Mouse (Mus musculus): ENCODE measurements around the gene Grifin. TPM values are rescaled to one million over a fixed set of nuclear protein-coding genes. Genes with fewer than 3 reads are reported as not detected.
A peak's percentile ranks its signal among the peaks of the same experiment; 100 is the strongest.

Gene Grifin
- polyA plus RNA-seq, 1 experiment from 2014 or later: not detected

GRCm38 (mm10) chr5:140582995-140583731, 18.3 kb upstream of the Grifin start:
- Histone ChIP-seq H3K9me3 (no peaks in the 10 kb centered on the region), H3K36me3 (no peaks in the 10 kb centered on the region), H3K4me2 (replicated peaks) (peak overlapping the region; percentile 36; the same call in 1 of the 2 replicates), H3K4me1 (peaks cover 68% of the 10 kb centered on the region), H3K27ac (replicated peaks) (peak overlapping the region; percentile 83), H3K27me3 (peaks cover 25% of the 10 kb centered on the region), H3K9ac (replicated peaks) (peak overlapping the region; percentile 24; the same call in 1 of the 2 replicates), H3K4me3 (no peak overlapping the region)
- ATAC-seq (ENCODE audit: low FRiP score, low read depth): peak; percentile 20
- WGBS: 11% methylated on average over 8 of the region's 8 CpGs

DNA sequence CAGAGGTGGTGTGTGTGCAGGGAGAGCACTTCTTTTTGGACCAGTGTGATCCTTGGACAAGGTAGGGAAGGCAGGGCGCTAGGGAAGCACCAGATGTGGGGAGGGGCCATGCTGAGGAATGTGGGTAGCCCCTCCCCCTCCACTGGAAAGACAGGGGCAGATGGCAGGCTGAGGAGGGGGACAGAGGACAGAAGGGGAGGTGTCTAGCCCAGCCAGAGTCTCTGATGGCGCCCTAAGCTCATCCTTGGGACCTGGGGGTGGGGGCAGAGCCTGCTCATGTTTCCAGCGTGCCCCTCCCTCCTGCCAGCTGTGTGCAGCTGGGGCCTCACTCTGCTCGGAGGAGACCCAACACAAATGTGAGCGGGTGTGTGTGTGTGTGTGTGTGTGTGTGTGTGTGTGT, 16.7 kb upstream of the Grifin start:
- Histone ChIP-seq H3K9me3 (no peaks in the 10 kb centered on the region), H3K9ac (replicated peaks) (no peak overlapping the region), H3K27me3 (peaks cover 28% of the 10 kb centered on the region), H3K4me1 (peaks cover 64% of the 10 kb centered on the region), H3K4me2 (replicated peaks) (0 out of 2 replicates have a peak overlapping the region, but pooled peaks have one; percentile 2), H3K36me3 (no peaks in the 10 kb centered on the region), H3K4me3 (no peak overlapping the region), H3K27ac (replicated peaks) (peak overlapping the region; percentile 56)
- no peak for ATAC-seq (ENCODE audit: low FRiP score, low read depth)
- 0% methylated on average over 5 of the region's 5 CpGs for WGBS

DNA sequence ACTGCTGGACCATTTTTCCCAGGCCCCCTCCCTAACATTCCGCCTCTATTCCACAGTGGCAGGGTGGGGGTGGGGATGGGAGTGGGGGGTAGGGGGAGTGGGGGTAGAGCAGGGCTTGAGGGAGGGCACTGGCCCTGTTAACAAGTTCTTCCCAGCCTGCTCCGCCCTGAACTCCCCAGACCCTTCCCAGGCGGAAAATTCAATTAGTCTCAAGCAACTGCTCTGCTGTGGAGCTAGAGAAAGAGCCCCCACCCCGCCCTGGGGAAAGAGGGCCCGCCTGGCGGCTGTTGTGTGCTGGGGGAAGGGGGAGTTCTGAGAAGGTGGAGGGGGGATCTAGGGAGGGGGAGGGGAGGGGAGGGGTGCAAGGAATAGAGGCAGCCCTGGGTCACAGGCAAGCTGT, 14.9 kb upstream of the Grifin start:
- Histone ChIP-seq H3K9ac (replicated peaks) (no peak overlapping the region; the same call in 1 of the 2 replicates), H3K4me2 (replicated peaks) (peak overlapping the region; percentile 9; the same call in 1 of the 2 replicates), H3K36me3 (no peaks in the 10 kb centered on the region), H3K27ac (replicated peaks) (peak overlapping the region; percentile 77), H3K27me3 (peaks cover 28% of the 10 kb centered on the region), H3K4me1 (peaks cover 61% of the 10 kb centered on the region), H3K9me3 (no peaks in the 10 kb centered on the region), H3K4me3 (no peak overlapping the region)
- WGBS: 0% methylated on average over 5 of the region's 6 CpGs
- peak; percentile 76 for ATAC-seq (ENCODE audit: low FRiP score, low read depth)

DNA sequence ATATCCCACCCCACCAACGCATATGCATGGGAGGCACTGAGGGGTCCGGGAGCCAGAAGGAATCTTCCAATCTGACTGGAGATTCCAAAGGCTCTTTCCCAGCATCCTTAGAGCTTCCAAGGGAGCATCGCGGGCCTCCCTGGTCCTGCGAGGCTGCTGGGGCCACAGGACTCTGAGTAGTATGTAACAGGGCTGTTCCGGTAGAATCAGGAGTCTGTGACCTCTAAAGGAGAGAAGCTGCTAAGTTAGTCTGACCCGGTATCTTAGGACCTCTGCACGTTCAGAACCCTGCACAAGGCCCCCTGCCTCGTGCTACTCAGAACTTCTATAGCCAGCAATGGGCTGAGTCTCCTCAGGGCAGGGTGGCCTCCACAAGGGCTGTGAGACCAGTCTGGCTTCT, 14.3 kb upstream of the Grifin start:
- peaks cover 28% of the 10 kb centered on the region for H3K27me3 ChIP-seq
- no peaks in the 10 kb centered on the region for H3K9me3 ChIP-seq
- no peak overlapping the region; the same call in 1 of the 2 replicates for H3K9ac ChIP-seq (replicated peaks)
- 20% methylated on average over 9 of the region's 9 CpGs for WGBS
- H3K36me3 ChIP-seq: no peaks in the 10 kb centered on the region
- H3K4me3 ChIP-seq: no peak overlapping the region
- peak overlapping the region; percentile 77 for H3K27ac ChIP-seq (replicated peaks)
- peak; percentile 2; the same call in 1 of the 2 replicates for ATAC-seq (ENCODE audit: low FRiP score, low read depth)
- peaks cover 56% of the 10 kb centered on the region for H3K4me1 ChIP-seq
- 0 out of 2 replicates have a peak overlapping the region, but pooled peaks have one; percentile 9 for H3K4me2 ChIP-seq (replicated peaks)

- Histone ChIP-seq H3K4me2 (replicated peaks) (no peak overlapping the region), H3K27me3 (peaks cover 17% of the 10 kb centered on the region), H3K4me1 (peaks cover 24% of the 10 kb centered on the region), H3K27ac (replicated peaks) (no peak overlapping the region), H3K9ac (replicated peaks) (no peak overlapping the region), H3K36me3 (no peaks in the 10 kb centered on the region), H3K4me3 (no peak overlapping the region), H3K9me3 (no peaks in the 10 kb centered on the region)
- no peak for ATAC-seq (ENCODE audit: low FRiP score, low read depth)
- 67% methylated on average over 5 of the region's 5 CpGs for WGBS
Measured at GRCm38 (mm10) chr5:140575381-140575866, 10.6 kb upstream of the Grifin start.

GRCm38 (mm10) chr5:140572611-140573010, 7.7 kb upstream of the Grifin start:
- H3K4me1 ChIP-seq: peaks cover 10% of the 10 kb centered on the region
- H3K27me3 ChIP-seq: no peaks in the 10 kb centered on the region
- no peak overlapping the region for H3K27ac ChIP-seq (replicated peaks)
- WGBS: 78% methylated on average over 6 of the region's 6 CpGs
- H3K4me3 ChIP-seq: no peak overlapping the region
- no peaks in the 10 kb centered on the region for H3K36me3 ChIP-seq
- H3K4me2 ChIP-seq (replicated peaks): no peak overlapping the region
- no peak for ATAC-seq (ENCODE audit: low FRiP score, low read depth)
- no peak overlapping the region for H3K9ac ChIP-seq (replicated peaks)
- no peaks in the 10 kb centered on the region for H3K9me3 ChIP-seq

GRCm38 (mm10) chr5:140571673-140572072, 6.8 kb upstream of the Grifin start:
- WGBS: 73% methylated on average over 10 of the region's 10 CpGs
- peaks cover 8% of the 10 kb centered on the region; the same call in 1 of the 2 replicates for H3K27me3 ChIP-seq
- ATAC-seq (ENCODE audit: low FRiP score, low read depth): no peak
- H3K4me3 ChIP-seq: no peak overlapping the region
- peaks cover 14% of the 10 kb centered on the region for H3K4me1 ChIP-seq
- H3K9me3 ChIP-seq: no peaks in the 10 kb centered on the region
- H3K36me3 ChIP-seq: no peaks in the 10 kb centered on the region
- H3K4me2 ChIP-seq (replicated peaks): no peak overlapping the region
- no peak overlapping the region for H3K9ac ChIP-seq (replicated peaks)
- no peak overlapping the region for H3K27ac ChIP-seq (replicated peaks)

GRCm38 (mm10) chr5:140571201-140571600, 6.3 kb upstream of the Grifin start:
- Histone ChIP-seq H3K27me3 (peaks cover 13% of the 10 kb centered on the region; the same call in 1 of the 2 replicates), H3K9ac (replicated peaks) (no peak overlapping the region), H3K36me3 (no peaks in the 10 kb centered on the region), H3K27ac (replicated peaks) (no peak overlapping the region), H3K4me3 (no peak overlapping the region), H3K9me3 (no peaks in the 10 kb centered on the region), H3K4me2 (replicated peaks) (no peak overlapping the region), H3K4me1 (peaks cover 15% of the 10 kb centered on the region)
- 75% methylated on average over 4 of the region's 4 CpGs for WGBS
- ATAC-seq (ENCODE audit: low FRiP score, low read depth): no peak

GRCm38 (mm10) chr5:140570223-140570870, 5.5 kb upstream of the Grifin start:
- WGBS: 90% methylated on average over 13 of the region's 13 CpGs
- H3K27me3 ChIP-seq: peaks cover 20% of the 10 kb centered on the region; the same call in 1 of the 2 replicates
- no peaks in the 10 kb centered on the region for H3K36me3 ChIP-seq
- H3K9ac ChIP-seq (replicated peaks): no peak overlapping the region
- H3K4me1 ChIP-seq: peaks cover 24% of the 10 kb centered on the region
- ATAC-seq (ENCODE audit: low FRiP score, low read depth): no peak
- no peak overlapping the region for H3K27ac ChIP-seq (replicated peaks)
- no peaks in the 10 kb centered on the region for H3K9me3 ChIP-seq
- no peak overlapping the region for H3K4me3 ChIP-seq
- no peak overlapping the region for H3K4me2 ChIP-seq (replicated peaks)

- no peak overlapping the region for H3K27ac ChIP-seq (replicated peaks)
- no peak for ATAC-seq (ENCODE audit: low FRiP score, low read depth)
Measured at GRCm38 (mm10) chr5:140569032-140569595, 4.2 kb upstream of the Grifin start.

DNA sequence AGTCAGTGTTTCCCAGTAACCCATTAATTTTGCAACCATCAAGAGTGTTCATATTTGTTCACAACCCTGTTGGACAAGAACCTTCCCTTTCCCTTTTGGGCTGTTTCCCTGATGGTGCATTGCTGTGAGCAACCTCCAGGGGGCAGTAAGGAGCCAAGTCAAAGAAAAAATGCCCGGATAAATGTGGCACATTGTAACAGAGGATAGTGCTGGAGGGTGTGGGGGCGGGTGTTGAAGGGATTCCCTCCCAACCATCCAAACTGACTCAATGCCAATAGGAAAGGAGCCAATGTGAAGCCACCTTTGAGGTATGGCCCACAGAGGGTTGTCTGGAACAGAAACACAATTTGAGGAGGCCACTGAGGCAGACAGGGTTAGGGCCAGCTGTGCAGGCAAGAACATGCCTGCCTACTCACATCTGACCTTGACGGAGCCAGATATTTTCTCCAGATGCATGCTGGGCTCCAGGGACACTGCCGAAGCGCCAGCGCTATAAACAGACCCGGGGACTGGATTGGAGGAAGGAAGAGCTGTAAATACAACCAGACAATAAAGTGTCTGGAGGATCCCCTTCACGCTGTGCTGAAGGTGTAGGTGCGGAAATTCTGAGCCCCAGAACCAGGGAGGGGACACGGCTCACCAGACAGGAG, 3.6 kb upstream of the Grifin start:
- no peak for ATAC-seq (ENCODE audit: low FRiP score, low read depth)
- Histone ChIP-seq H3K36me3 (no peaks in the 10 kb centered on the region), H3K27me3 (peaks cover 20% of the 10 kb centered on the region; the same call in 1 of the 2 replicates), H3K4me3 (no peak overlapping the region), H3K27ac (replicated peaks) (0 out of 2 replicates have a peak overlapping the region, but pooled peaks have one; percentile 5), H3K4me2 (replicated peaks) (no peak overlapping the region), H3K9ac (replicated peaks) (no peak overlapping the region), H3K4me1 (peaks cover 32% of the 10 kb centered on the region), H3K9me3 (no peaks in the 10 kb centered on the region)
- WGBS: 62% methylated on average over 10 of the region's 10 CpGs

More at GRCm38 (mm10) chr5:140569032-140569595, 4.2 kb upstream of the Grifin start:
- Histone ChIP-seq H3K9ac (replicated peaks) (no peak overlapping the region), H3K4me3 (no peak overlapping the region), H3K9me3 (no peaks in the 10 kb centered on the region), H3K4me2 (replicated peaks) (no peak overlapping the region), H3K4me1 (peaks cover 32% of the 10 kb centered on the region), H3K36me3 (no peaks in the 10 kb centered on the region), H3K27me3 (peaks cover 20% of the 10 kb centered on the region; the same call in 1 of the 2 replicates)
- 89% methylated on average over 16 of the region's 16 CpGs for WGBS
